Mouse (Mus musculus) layer of hippocampus, adult 9-10 months (tissue): ENCODE measurements around the gene Epop.

Experiments used
- DNase-seq: peaks from one replicate; pipeline ENCODE4 v3.0.0; 2022; ENCODE audit warnings: low spot score

Epop gene

GRCm38 (mm10) chr11:97628568-97629518 lies 659 bp downstream of the Epop start:
- no peak for DNase-seq

- DNase-seq = no peak
These were observed 1.3 kb downstream of the Epop start for GRCm38 (mm10) chr11:97628303-97628567.

DNA sequence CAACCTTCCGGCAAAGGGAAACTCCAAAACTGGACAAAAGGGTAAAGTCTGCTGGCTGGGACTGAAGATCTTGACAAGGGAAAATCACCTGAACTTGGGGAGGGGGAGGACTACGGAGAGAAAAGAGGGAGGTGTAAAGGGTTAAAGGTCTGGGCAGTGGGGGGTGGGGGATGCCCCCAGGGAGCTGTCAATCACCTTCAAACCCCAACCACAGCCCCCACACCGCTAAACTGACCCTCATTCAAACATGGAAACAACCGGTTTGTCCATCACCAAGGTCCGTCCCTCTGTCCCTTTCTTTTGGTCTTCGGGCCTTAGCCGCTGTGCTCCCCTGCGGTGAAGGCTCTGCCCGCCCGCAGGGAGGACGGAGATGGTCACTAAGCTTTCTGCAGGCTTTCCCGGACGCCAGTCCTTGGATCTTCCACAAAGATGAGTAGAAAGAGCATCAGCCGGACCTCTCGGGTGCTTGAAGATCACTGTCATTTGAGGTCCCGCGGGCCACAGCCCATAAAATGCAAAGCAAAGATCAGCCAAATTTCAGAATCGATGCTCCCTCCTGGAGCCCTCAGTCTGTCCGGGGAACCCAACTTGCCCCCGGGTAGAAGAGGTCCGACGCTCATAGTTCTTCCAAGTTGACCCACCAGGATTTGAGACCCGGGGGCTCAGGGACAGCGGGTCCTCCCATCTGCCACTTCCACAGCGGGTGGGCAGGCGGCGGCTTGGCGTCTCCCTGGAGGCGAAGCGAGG lies 1.8 kb downstream of the Epop start:
- no peak for DNase-seq

DNA sequence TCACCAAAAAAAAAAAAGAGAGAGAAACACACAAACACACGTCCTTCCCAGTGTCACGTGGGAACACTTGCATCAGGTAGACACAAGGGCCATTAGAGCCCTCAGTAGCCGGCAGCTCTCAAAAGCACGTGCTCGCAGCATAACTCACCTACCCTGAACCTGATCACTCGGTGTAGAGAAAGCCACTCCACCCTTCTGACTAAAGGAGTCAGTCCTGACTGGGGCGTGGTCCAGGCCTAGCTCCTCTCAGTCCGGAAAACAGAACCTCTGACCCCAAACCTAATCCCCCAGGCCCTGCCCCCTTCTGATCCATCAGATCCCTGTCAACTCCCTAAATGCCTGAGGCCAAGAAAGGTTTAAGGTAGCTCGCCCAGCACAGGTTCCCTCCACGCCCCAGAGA lies 2.7 kb downstream of the Epop start:
- DNase-seq = no peak

DNA sequence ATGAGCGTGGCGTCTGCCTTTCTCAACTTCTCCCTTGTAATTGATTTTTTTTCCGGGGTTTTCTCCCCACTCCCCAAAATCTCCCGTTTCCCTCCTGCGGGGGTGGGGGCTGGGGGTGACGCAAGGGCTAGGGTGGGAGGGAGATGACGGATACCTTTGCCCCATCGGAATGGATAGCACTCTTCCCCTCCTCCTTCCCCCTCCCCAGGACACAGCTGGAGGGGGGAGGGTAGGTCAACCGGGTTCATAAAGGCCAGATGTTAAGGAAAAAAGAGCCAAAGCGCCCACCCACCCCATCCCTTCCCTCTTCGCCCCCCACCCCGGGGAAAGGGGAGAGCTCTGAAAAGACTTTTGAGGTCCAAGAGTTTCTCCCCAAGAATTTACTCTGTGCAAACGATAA lies 3.1 kb downstream of the Epop start:
- DNase-seq = no peak

DNA sequence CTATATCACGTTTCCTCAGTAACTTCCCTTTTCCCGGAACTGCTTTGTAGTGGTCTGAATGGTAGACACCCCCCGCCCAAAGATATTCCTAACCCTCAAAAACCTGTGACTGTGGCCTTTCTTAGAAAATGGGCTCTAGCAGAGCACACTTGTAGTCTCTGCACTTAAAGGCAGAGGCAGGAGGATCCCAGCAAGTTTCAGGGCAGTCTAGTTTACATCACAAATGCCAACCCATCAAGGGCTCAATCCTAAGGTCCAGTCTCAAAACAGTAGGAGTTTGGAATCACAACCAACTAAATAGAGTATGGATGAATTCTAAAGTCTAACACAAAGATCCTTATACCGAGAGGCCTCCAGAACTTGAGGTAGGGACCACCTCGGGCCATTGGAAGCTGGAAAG lies 4.0 kb downstream of the Epop start:
- no peak for DNase-seq

GRCm38 (mm10) chr11:97623166-97623565 lies 6.3 kb downstream of the Epop start:
- DNase-seq = no peak

GRCm38 (mm10) chr11:97622440-97622839 lies 7.1 kb downstream of the Epop start:
- peak; percentile 77 for DNase-seq

- DNase-seq = no peak
These were observed 10.1 kb downstream of the Epop start for GRCm38 (mm10) chr11:97619391-97619795.

- no peak for DNase-seq
These were observed 11.1 kb downstream of the Epop start for GRCm38 (mm10) chr11:97618368-97618767.

DNA sequence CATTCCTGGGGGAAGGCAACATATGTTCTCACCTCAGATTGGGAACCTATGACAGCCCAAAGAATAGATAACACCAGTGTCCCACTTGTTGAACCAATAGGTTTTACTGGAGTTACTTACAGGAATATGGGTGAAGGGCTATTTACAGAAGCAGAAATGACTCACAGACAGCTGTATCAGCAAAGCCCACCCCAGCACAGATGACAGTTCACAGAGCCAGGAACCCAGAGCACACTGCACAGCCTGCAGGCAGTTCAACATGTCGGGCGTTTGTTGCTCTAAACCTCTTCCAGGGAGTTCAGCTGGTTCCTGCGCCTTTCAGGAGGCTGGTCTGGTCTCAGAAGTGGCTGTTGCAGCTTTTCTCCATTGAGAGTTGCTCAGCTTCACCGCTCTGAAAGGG lies 14.2 kb downstream of the Epop start:
- DNase-seq = no peak

GRCm38 (mm10) chr11:97611076-97611475 lies 18.4 kb downstream of the Epop start:
- DNase-seq = no peak

DNA sequence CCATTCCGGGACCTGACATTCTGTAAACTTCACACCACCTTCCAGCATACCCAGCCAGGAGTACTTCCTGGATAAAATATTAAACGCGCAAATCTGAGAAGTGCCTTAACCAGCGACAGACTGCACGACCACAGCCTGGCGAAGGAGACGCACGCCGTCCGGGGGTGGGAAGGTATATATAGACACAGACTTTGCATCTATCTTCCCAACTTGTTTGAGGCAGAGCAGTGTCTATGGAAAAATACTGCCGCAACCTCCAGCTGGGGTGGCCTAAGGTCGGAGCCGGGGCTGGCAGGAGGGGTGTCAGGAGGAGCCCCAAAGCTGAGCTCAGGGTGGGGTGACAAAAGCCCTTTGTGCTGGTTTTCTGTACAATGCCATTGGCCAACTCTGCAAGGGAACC lies 19.8 kb downstream of the Epop start:
- DNase-seq = no peak

GRCm38 (mm10) chr11:97608933-97609332 lies 20.6 kb downstream of the Epop start:
- no peak for DNase-seq

- DNase-seq = no peak
These were observed 22.3 kb downstream of the Epop start for GRCm38 (mm10) chr11:97607056-97607725.

GRCm38 (mm10) chr11:97603891-97604290 lies 25.6 kb downstream of the Epop start:
- no peak for DNase-seq

- no peak for DNase-seq
These were observed 27.3 kb downstream of the Epop start for GRCm38 (mm10) chr11:97602223-97602622.

DNA sequence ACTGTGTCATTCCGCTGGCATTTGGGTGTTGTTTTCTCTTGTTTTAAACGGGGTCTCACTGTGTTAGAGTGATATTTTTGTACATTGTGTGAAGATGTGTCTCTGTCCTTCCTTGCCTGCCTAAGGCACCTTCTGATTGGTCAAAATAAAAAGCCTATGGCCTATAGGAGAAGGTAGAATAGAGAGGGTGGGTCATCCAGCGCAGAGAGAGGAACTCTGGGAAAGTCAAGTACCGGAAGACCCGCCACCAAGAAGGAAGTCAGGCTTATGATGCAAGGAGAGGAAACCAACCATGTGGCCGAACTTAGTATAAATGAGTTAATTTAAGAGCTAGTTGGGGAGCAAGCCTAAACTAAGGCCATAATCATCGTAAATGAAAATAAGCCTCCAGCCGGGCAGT lies 30.4 kb downstream of the Epop start:
- DNase-seq = no peak

- DNase-seq = no peak
These were observed 31.4 kb downstream of the Epop start for GRCm38 (mm10) chr11:97597945-97598691.

DNA sequence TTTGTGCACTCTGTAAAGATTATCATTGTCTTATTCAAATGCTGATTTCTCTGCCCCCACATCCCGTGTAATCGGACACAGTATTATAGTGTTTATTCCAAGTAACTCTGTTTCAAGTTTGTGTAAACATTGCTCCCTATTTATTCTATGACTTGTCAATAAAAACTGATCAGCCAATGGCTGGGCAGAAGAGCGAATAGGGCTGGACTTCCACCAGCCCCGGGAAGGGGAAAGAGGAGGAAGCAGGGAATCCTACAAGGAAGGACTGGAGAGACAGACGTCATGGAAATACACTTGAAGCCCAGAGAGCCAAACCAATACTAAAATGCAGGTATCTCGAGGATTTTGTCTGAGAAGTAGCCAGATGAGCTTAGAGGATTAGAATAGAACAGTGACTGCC lies 35.4 kb downstream of the Epop start:
- no peak for DNase-seq

DNA sequence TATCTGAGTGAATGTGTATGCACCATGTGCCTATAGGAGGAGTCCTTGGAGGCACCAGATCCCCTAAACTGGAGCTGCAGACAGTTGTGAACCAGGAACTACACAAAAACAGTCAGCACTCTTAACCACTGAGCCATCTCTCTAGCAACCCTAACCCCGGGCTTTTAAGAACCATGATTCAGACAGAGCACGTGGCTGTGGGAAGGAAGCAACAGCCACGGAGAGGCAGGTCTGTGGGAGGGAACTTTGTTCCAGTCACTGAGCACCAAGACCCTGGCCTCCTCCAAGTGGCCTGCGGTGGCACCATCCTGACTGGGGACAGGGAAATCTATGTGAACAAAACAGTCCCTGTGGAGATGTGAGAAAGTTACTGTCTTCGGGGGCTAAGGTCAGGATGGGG lies 37.6 kb downstream of the Epop start:
- DNase-seq = no peak
